Mouse (Mus musculus): ENCODE data around the gene Acad9.

DNA sequence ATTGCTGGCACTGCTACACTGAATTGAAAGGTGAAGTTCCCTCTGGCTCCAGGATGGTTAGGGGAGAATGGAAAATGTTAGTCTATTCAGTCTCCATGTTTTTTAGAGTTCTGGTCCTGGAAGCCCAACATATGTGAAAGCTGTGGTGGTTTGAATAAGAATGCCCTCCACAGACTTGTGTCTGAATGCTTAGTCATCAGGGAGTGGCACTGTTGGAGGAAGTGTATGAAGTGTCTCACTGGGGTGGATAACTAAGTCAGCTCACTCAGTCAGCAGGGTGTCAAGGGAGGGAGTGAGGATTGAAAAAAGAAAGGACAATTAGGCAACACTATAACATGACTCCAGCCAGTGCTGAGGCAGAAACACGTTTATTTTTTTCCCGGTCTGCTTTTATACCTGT is 29.6 kb downstream of the Acad9 start:
- no peak for TF ChIP-seq POLR2A (IDR thresholded peaks at IDR 0.05; ENCODE audit: insufficient read depth, low read depth, low read length)
- no peak for TF ChIP-seq CTCF (IDR thresholded peaks at IDR 0.05)
- no peak for TF ChIP-seq EP300 (IDR thresholded peaks at IDR 0.05; ENCODE audit: insufficient read depth, low read depth, low read length)

Measured in heart, adult 2 months (tissue).